Mouse (Mus musculus) CD4-positive helper T cell, adult 2 months (primary cell): ENCODE measurements around the gene Atp5s.

Experiments used
- DNase-seq: peaks from one replicate; pipeline ENCODE4 v3.0.0-alpha.2; 2012; ENCODE audit warnings: low read depth, missing footprints, low spot score

The Atp5s gene

DNA sequence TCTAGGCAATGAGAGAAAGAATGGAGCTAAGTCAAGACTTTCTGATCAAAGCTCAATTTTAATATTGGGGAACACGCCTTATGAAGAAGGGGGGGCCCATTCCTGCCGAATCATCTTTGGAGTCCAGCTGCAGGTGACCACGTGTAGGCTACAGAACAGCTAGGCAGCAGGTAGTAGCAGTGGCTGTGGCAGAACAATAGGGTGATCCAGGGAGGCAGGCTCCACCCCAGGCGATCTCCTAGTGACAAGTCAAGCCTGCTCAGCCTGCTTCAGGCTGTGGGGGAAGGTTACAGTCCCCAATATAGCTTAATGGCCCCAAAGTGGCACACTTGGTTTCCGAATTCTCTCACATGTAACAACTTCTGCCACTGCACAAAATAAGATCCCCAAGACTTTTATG, 7.5 kb downstream of the Atp5s start:
- no peak for DNase-seq

DNA sequence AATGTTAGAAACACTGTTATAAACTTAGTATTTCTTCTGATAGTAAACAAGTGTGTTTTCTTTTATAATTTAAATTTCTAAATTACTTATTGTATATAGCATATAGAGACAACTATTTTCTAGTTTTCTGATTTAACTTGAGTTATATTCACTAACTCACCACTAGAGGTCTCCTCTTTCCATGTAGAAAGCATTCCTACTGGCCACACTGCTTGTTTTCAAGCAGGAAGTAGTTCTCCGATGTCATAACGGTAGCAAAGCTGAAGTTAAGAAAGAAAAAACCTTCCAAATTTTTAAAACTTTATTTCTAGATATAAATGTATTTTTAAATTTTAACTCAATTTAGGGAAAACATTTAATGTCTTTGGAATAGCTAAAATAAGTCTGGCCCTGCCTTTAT, 8.8 kb downstream of the Atp5s start:
- DNase-seq, result peak; percentile 68

DNA sequence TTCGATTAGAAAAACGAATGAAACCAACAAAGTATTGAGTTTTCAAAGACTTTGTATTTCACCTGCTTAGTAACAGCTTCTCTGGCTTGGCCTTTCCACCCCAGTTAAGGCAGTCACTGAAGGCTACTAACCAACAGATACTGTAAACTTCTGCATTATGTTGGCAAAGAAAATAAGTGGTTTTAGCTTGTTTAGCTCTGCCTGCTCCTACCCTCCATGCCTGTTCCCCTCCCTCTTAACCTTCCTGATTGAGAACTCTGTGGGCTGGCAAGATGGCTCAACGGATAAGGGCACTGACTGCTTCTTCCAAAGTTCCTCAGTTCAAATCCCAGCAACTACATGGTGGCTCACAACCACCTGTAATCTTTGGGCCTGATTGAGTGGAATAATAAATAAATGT, 9.2 kb downstream of the Atp5s start:
- no peak for DNase-seq

DNA sequence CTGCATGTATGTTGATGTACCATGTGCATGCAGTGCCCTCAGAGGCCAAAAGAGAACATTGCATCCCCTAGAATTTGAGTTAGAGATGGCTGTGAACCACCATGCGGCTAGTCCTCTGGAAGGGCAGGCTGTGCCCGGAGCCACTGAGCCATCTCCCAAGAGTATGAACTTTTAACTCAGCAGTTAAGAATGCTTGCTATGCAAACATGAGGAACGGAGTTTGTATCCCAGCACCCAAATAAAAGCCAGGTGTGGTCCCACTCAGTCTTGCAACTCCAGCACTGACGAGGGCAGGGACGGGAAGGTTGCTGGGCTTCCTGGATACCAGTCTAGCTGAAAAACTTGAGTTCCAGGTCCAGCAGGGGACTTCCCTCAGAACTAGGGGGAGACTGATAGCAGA, 17.2 kb downstream of the Atp5s start:
- DNase-seq, result no peak

DNA sequence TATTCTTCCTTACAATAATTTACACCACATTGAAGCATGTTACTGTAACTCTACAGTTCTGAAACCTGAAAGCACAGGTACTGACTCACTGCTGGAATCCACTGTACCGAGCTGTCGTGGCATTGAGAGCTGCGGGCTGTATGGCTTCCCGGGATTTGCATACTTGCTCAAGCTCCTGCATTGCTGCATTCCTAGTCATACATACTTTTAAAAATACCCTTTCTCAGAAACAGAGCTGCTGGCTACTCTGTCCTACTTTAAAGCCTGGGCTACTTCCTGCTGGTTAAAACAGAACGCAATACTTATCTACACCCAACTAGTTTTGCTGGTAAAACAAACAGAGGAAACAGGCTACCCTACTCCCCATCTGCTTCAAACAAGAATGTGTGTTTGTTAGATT, 19.4 kb downstream of the Atp5s start:
- no peak for DNase-seq

DNA sequence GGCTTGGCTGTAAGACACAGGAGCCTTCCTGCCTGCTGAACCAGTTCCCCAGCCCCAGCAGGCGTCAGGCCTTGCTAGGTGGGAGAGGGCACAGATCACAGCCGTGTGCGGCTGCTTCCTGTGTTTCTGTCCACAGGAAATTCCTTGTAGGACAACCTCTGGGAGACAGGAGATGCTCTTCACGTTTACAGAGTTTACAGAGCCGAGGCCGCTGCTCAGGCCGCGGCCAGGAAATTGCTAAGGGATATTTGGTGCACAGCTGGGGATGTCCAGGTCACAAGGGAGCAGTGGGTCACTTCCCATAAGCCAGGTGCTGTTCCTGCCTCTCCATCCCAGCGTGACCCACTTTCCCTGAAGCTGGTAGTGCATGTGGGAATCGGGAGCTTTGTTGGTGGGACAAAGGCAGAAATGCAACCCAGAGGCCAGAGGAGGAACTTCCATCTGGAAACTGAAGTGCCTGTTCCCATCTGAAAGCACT, 27.2 kb downstream of the Atp5s start:
- DNase-seq, result no peak

DNA sequence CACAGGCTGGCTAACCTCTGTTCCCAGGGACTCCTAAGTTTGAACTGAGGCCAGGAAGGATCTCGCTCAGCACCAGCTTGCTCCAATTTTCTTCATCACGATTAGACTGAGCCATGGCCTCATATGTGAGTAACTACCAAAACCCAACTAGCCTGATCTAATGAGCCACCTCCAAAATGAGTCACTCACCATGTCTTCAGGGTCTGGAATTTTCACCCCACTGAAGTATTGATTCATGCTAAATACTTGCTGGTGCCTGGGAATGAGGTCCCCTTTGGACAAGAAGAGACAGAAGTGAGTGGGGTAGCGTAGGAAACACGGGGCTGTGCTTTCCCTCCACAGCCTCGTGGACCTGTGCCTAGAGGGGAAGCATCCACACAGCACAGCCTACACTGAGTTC, 29.2 kb downstream of the Atp5s start:
- no peak for DNase-seq

DNA sequence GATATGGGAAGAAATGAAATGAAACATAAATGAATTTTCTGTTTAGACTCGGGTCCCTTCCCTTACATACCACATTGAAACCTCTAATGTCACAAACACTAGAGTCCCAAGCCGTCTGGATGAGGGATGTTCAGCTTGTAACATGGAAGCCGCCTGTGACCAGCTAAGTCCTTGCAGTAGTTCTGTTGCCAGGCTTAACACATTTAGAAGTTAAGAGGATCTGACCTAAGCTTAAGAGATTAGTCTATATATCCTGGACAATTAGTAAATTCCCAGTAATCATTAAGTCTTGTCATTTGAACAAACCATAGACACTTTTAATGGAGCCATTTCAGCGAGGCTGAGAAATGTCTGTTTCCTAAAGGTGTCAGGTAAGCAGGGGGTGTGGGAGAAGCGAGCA, 31.3 kb downstream of the Atp5s start:
- no peak for DNase-seq

DNA sequence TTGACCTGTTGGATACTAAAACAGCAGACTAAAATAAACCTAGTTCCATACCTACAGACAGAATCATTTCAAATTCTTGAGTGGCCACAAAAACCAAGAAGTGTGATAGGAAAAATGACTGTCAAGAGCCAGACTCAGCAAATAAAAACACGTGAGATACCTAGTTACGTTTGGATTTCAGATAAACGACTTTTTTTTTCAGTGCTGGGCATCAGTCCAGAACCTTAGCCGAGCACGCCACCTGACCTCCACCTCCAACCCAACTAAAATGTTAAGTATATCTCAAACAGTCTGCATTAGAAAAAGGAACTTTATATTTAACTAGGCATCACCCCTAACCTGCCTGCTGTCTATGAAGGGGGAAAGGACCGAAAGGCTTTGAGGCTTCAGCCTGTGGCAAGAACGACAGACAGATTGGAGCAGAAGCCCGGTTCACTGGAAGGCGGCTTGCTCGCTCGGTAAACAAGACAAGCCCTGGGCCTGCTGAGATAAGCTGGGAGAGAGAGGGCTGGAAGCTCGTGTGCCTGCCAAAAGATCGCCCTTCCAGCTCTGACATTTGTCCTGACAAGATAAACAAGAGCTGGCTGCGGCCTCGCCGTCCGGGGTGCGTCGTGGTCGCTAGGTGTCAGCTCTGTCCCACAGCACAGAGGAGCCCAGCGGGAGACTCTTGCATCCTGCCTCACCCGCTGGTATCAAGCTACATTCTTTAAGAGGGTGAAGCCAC, 32.8 kb downstream of the Atp5s start:
- peak; percentile 54 for DNase-seq

DNA sequence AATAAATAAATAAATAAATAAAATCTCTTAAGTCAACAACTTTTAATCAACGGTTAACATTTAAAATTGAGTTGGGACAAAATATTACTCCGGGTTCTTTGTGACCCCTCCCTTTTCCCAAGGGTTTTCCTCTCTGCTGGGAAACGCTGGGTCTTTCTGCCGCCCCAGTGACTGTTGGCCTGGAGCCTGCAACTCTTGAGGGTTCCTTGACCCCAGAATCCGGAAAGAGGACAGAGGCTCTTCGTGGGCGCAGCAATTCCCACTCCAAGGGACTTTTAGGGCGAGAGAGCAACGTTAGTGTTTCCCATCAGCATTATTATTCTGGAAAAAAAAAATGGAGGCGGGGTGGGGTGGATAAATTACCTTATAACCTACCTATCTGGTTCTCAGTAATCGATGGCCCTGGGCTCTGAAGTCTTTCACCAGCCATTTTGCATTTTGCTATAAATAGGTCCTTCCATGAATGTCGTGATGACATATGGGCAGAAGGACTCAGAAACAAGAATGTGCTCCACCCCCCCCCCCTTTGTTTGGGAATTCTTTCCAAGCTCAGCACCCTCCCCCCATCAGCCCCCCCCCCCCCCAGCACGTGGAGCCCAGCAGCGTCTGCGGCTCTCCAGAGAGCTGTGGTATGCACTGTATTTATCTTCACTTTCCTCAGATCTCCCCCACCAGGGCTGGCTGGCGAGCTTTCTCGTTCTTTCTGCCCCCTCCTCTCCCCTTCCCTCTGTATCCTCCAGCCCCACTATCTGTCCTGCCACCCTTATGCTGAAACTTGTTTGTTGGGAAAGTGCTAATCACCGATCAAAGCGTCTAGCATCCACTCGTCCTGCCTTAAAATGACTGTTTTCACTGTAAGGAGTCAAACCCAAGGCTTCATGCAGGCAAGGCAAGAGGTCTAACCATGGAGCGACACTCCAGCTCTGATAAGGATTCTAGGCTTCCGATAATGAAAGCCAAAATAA, 33.8 kb downstream of the Atp5s start:
- DNase-seq, result no peak

DNA sequence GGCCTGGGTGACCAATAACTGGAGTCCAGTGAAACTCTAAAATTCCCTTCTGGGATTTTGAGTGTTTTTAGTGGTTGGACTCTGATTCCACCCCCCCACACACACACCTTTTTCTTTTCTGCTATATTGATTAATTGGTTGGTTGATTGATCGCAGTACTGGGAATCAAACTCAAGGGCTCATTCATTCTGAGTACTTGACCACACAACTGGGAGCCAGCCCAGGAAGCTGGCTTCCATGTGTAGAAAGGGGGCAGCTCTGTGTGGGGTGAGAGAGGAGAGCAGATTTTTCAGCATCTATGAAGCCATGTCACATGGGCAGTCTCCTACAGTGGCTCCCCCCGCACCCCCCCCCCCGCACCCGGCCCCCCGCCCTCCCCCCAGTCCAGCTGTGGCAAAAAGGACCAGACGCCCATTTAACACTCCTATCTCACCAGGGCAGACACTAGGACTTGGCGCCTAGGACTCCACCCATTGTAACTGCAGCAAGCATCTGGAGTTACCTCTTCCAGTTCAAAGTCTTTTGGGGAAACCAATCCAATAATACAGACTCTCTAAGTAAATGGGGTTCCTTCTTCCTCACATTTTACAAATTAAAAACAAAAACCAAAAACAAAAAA, 34.6 kb downstream of the Atp5s start:
- no peak for DNase-seq

DNA sequence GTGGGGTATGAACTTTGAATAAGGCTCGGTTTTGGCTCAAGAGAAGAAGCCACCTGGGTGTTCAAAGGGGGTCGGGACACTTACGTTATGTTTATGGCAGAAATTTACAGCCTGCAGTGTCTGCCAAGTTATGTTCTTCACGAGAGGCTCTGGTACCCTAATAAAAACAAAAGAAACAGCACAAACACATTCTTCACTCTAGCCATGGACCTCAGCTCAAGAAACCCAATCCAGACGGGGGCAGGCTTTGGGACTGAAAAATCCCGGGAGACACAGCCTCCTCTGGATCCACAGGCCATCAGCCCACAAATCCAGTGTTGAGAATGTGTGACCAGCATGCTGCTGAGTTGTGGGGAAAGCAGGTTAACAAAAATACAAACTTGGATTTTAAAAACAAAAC, 35.3 kb downstream of the Atp5s start:
- no peak for DNase-seq

DNA sequence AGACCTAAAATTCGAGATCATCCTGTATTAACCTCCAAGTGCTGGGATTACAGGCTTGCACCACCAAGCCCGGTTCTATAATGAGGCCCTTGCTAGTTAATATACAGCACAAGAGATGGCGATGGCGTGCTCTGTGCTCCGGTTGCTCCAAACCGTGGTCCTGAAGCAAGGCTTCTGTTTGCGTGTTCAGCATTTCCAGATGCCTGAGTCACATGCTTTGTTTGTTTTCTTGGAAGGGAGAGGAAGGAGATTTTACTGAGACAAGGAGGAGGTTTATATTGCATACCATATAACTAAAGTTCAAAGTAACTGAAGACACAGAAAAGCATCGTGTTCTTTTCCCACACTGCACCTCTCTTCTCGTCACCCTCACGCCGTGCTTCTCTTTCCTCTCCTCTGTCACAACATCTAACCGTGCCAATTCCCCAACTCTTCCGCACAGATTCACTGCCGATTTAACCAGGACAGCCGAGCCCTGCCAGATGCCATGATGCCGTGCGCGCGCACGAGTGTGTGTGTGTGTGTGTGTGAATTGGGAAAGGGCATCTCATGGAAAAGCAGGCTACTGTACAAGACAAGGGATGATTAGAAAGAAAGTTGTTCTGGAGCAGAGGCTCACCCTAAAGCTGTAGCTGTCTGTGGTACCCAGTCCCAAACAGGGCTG, 36.1 kb downstream of the Atp5s start:
- DNase-seq, result no peak

DNA sequence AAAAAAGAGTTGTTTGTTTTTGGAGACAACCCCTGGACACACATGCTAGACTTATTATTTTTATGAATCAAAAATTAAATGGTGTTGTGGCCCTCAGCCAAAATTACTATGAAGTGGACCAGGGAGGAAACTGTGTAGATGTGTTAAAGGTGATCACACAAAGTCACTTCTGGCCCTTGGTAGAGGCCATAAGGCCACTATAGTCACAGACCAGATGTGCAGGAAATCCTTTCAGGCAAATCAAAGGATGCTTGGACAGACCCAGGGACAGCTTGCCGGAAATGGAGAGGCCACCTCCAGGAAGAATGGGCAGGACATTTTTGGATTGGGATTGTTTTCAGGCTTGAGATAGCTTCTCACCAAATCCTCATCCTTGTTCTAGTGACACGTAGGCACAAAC, 36.9 kb downstream of the Atp5s start:
- DNase-seq, result no peak

DNA sequence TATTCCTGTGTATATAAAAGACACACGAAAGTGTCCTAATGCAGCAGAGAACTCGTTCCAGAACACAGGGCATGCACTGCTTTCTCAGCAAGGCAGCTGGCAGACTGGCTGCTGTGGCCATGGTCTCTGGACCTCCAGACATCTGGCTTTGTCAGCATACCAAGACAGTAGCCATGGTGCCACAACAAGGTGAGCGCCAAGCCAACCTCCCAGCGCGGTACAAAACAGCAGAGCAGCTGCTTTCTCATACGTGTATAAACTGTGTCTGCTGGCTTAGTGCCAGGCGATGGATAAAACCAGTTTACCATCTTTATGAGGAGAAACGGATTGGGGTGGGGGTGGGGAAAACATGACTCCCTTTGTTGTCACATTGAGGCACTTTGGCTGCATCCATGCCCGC, 40.8 kb downstream of the Atp5s start:
- no peak for DNase-seq

DNA sequence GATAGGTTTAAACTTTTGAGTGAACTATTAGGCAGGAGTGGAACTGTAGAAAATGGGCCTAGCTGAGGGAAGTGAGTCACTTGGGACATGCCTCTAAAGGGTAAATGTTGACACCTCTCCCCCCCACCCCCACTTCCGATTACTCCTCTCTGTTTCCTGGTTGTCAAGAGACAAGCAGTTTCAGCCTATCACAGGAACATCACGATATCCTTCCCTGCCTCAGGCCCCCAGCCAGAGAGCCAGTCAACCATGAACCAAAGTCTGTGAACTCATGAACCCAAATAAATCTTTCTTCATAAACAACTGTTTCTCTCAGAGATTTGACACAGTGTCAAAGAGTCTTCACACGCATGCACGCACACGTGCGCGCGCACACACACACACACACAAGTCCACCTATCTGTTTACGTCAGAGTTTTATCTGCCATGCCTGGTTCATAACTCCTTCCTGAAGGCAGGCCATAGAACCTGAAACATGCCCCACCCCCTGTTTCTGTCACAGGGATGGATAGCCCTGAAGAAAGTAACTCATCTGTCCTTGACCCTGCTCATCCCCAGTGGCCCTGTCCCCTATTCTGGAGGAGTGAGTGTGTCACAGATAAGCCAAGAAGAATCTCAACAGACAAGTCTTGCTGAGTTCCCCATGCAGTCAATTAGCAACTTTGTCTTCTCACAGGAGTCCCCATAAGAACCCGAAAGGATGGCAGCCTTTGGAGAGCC, 41.6 kb downstream of the Atp5s start:
- no peak for DNase-seq

DNA sequence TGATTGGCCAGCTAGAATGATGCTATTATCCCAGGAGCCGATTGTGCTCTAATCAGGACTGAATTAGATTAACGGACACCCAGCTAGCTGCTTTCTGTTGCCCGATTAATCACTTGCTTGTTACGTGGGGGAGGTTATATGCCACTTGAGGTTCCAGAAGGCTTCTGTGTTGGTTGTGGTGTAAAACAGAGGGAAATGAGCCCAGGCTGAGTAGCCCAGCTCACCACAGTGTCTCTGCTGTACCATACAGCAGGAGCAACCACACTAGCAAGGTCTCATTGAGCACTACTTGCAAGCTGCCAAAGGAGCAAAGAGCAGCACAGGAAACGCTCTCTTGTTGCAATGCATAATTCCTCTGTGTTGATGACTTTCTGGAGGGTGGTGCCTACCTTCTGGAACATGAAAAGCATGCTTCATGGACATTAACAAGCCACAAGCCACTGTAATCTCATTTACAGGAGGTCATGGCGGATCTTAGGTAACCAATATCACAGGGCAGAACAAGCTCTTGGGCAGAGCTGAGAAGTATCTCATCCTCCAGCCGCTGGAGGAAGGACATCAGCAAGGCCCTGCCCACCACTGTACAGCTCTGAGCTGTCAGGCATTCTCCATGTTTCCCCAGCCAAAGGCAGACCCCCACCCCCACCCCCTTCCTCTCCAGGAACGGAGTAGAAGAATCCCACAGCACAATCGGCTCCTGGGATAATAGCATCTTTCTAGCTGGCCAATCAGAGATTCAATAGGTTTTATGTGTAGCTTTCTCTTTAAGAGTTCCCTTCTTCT, 42.9 kb downstream of the Atp5s start:
- DNase-seq, result no peak

DNA sequence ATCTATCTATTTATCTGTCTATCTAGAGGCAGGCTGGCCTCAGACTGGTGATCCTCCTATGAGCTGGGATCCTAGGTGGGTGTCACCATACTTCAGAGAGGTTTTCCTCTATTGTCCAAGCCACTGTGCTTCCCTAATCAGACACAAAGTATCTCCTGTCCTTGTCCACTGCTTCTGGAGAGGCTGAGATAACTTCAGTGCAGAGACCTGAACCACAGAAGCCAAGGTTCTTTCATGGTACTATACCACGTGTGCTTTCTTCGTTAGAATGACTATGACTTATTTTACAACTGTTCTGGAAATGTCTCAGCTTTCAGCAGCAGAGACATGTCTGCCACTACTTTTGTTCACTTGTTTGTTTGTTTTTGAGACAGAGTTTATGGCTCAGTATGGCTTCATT, 44.1 kb downstream of the Atp5s start:
- DNase-seq, result no peak

DNA sequence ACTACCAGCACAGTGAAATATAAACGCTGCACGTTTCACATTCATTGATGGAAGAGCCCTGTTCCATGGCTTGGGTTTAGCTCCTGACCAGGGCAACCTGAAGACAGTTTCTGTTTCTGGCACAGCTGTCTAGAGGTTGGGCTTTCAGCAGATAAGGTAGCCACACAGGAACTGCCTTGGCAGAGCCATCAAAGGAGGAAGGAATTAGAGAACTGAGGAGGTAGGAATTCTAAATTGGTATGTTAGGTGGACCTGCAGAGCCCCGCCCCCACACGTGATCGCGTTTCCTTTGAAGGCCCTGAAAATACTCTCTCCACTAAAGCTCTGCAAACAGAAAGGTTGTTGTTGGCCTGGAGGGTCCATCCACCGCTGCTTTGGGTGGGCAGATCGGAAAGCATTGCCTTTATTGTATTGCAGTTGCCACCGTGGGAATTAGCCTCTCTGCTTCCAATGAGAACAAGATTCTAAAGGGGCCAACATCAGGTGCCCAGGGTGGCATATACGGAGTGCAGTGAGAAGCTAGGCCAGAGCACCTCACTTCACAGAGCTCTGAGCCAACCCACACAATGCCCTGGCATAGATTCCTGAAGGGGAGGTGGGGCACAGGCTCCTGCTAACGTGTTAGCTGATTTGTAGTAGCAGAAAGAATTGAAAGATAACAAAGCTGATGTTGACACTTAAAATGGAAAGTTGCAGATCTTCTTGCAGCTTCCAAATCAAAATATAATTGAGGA, 52.0 kb downstream of the Atp5s start:
- no peak for DNase-seq

DNA sequence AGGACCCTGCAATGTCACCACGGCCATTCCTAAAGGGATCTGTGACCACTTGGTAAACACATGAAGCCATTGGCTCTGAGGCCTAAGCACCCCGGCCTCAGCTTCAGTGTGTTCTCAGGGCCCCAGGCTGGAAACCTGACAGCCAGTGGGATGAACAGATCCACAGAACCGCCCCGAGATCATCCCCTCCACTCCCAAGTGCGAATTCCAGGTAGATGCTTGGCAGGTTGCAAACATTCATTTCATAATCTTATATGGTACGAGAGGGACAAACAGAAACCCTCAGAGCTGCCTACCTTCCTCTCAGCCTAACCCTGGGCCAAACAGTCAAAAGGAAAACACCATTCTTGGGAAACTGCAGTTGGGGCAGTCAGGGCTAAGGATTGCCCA, 52.6 kb downstream of the Atp5s start:
- DNase-seq, result no peak
